Comparison of ENCODE assay signal across 1 mouse cellular context in the genomic region with DNA sequence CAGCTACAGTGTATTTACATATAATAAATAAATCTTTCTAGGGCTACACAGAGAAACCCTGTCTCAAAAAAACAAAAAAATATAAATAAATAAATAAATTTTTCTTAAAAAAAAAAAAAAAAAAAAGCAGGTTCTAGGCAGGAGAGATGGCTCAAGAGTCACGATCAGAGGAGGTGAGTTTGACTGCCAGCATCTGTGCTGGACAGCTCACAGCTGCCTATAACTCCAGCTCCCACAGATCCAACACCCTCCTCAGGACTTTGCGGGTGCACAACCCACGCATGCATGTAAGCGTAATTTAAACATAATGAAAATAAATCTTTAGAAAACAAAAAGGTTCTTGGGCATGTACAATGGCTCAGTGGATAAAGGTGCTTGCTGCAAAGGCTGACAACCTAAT.
TF ChIP-seq lines count a peak whose summit lies in the region.

No protein-coding gene starts in this region.

TF ChIP-seq in myocyte, 11 proteins besides CTCF, POLR2A, EP300 and RAD21 (continued from another document):
- peak; percentile 65 for TF ChIP-seq REST (IDR thresholded peaks at IDR 0.05; ENCODE audit: insufficient read depth, insufficient read length)
